Mouse (Mus musculus): ENCODE measurements at regions not wholly inside any gene's neighbourhood (a gene's known extent, or its start where the extent isn't known, plus 50 kb on each side); places are given as distances from the start of the nearest gene placed in this dataset.
"Not testable (repeated sequence)": the region's sequence is repeated elsewhere in the genome, so short reads cannot be mapped to it uniquely, and the experiment has no call there.

- Histone ChIP-seq H3K36me3 (ENCODE audit: control insufficient read depth, insufficient read depth, low read length) (no peaks in the 10 kb centered on the region), H3K9ac (ENCODE audit: low read depth, low read length) (no peak overlapping the region), H3K27ac (ENCODE audit: low read depth, low read length) (no peak overlapping the region), H3K4me3 (ENCODE audit: low read depth, low read length) (no peak overlapping the region), H3K4me2 (replicated peaks; ENCODE audit: low read depth, low read length) (no peak overlapping the region), H3K27me3 (ENCODE audit: control insufficient read depth, insufficient read depth, low read length) (no peaks in the 10 kb centered on the region), H3K4me1 (replicated peaks; ENCODE audit: control insufficient read depth, insufficient read depth, low read length) (no peaks in the 10 kb centered on the region), H3K9me3 (ENCODE audit: control insufficient read depth, low read length) (no peaks in the 10 kb centered on the region)
- ATAC-seq (ENCODE audit: low FRiP score) (no peak), DNase-seq (ENCODE audit: low spot score) (no peak)
- 87% methylated on average over 4 of the region's 4 CpGs for WGBS
Measured at GRCm38 (mm10) chr3:31508471-31508870, 198.3 kb upstream of the Slc7a14 start.

- Histone ChIP-seq H3K4me2 (replicated peaks; ENCODE audit: low read depth, low read length) (no peak overlapping the region), H3K4me3 (ENCODE audit: low read depth, low read length) (no peak overlapping the region), H3K9ac (ENCODE audit: low read depth, low read length) (no peak overlapping the region), H3K36me3 (ENCODE audit: control insufficient read depth, insufficient read depth, low read length) (no peaks in the 10 kb centered on the region), H3K27me3 (ENCODE audit: control insufficient read depth, insufficient read depth, low read length) (no peaks in the 10 kb centered on the region), H3K27ac (ENCODE audit: low read depth, low read length) (no peak overlapping the region), H3K4me1 (replicated peaks; ENCODE audit: control insufficient read depth, insufficient read depth, low read length) (no peaks in the 10 kb centered on the region), H3K9me3 (ENCODE audit: control insufficient read depth, low read length) (no peaks in the 10 kb centered on the region)
- 82% methylated on average over 10 of the region's 10 CpGs for WGBS
- DNase-seq (ENCODE audit: low spot score): no peak
- ATAC-seq (ENCODE audit: low FRiP score): no peak
Measured at GRCm38 (mm10) chr3:31499201-31499968, 189.2 kb upstream of the Slc7a14 start.

GRCm38 (mm10) chr3:31495287-31495686 lies 185.1 kb upstream of the Slc7a14 start:
- WGBS: 88% methylated on average over 1 of the region's 1 CpGs
- H3K27ac ChIP-seq (ENCODE audit: low read depth, low read length): no peak overlapping the region
- no peak overlapping the region for H3K4me2 ChIP-seq (replicated peaks; ENCODE audit: low read depth, low read length)
- ATAC-seq (ENCODE audit: low FRiP score): no peak
- no peak overlapping the region for H3K4me3 ChIP-seq (ENCODE audit: low read depth, low read length)
- no peaks in the 10 kb centered on the region for H3K36me3 ChIP-seq (ENCODE audit: control insufficient read depth, insufficient read depth, low read length)
- no peak for DNase-seq (ENCODE audit: low spot score)
- H3K9ac ChIP-seq (ENCODE audit: low read depth, low read length): no peak overlapping the region
- no peaks in the 10 kb centered on the region for H3K9me3 ChIP-seq (ENCODE audit: control insufficient read depth, low read length)
- H3K27me3 ChIP-seq (ENCODE audit: control insufficient read depth, insufficient read depth, low read length): no peaks in the 10 kb centered on the region
- H3K4me1 ChIP-seq (replicated peaks; ENCODE audit: control insufficient read depth, insufficient read depth, low read length): no peaks in the 10 kb centered on the region

- Histone ChIP-seq H3K9ac (ENCODE audit: low read depth, low read length) (no peak overlapping the region), H3K27me3 (ENCODE audit: control insufficient read depth, insufficient read depth, low read length) (no peaks in the 10 kb centered on the region), H3K4me2 (replicated peaks; ENCODE audit: low read depth, low read length) (no peak overlapping the region), H3K36me3 (ENCODE audit: control insufficient read depth, insufficient read depth, low read length) (no peaks in the 10 kb centered on the region), H3K9me3 (ENCODE audit: control insufficient read depth, low read length) (no peaks in the 10 kb centered on the region), H3K27ac (ENCODE audit: low read depth, low read length) (no peak overlapping the region), H3K4me3 (ENCODE audit: low read depth, low read length) (no peak overlapping the region), H3K4me1 (replicated peaks; ENCODE audit: control insufficient read depth, insufficient read depth, low read length) (no peaks in the 10 kb centered on the region)
- ATAC-seq (ENCODE audit: low FRiP score) (no peak), DNase-seq (ENCODE audit: low spot score) (no peak)
- 94% methylated on average over 1 of the region's 1 CpGs for WGBS
Measured at GRCm38 (mm10) chr3:31494706-31495105, 184.5 kb upstream of the Slc7a14 start.

- not testable (repeated sequence) for H3K9ac ChIP-seq (ENCODE audit: low read depth, low read length); H3K4me2 ChIP-seq (replicated peaks; ENCODE audit: low read depth, low read length); DNase-seq (ENCODE audit: low spot score); H3K27ac ChIP-seq (ENCODE audit: low read depth, low read length); H3K9me3 ChIP-seq (ENCODE audit: control insufficient read depth, low read length); H3K27me3 ChIP-seq (ENCODE audit: control insufficient read depth, insufficient read depth, low read length); H3K4me3 ChIP-seq (ENCODE audit: low read depth, low read length); H3K4me1 ChIP-seq (replicated peaks; ENCODE audit: control insufficient read depth, insufficient read depth, low read length); ATAC-seq (ENCODE audit: low FRiP score); H3K36me3 ChIP-seq (ENCODE audit: control insufficient read depth, insufficient read depth, low read length)
- WGBS: 93% methylated on average over 1 of the region's 1 CpGs
Measured at GRCm38 (mm10) chr3:31491736-31492135, 181.6 kb upstream of the Slc7a14 start.

GRCm38 (mm10) chr3:31487596-31487995 lies 177.4 kb upstream of the Slc7a14 start:
- Histone ChIP-seq H3K4me3 (ENCODE audit: low read depth, low read length) (no peak overlapping the region), H3K4me1 (replicated peaks; ENCODE audit: control insufficient read depth, insufficient read depth, low read length) (no peaks in the 10 kb centered on the region), H3K9me3 (ENCODE audit: control insufficient read depth, low read length) (no peaks in the 10 kb centered on the region), H3K4me2 (replicated peaks; ENCODE audit: low read depth, low read length) (no peak overlapping the region), H3K27ac (ENCODE audit: low read depth, low read length) (no peak overlapping the region), H3K36me3 (ENCODE audit: control insufficient read depth, insufficient read depth, low read length) (no peaks in the 10 kb centered on the region), H3K27me3 (ENCODE audit: control insufficient read depth, insufficient read depth, low read length) (no peaks in the 10 kb centered on the region), H3K9ac (ENCODE audit: low read depth, low read length) (no peak overlapping the region)
- WGBS: 80% methylated on average over 6 of the region's 6 CpGs
- no peak for ATAC-seq (ENCODE audit: low FRiP score)
- DNase-seq (ENCODE audit: low spot score): no peak

GRCm38 (mm10) chr3:31481964-31482363 lies 171.8 kb upstream of the Slc7a14 start:
- Histone ChIP-seq H3K4me1 (replicated peaks; ENCODE audit: control insufficient read depth, insufficient read depth, low read length) (no peaks in the 10 kb centered on the region), H3K27ac (ENCODE audit: low read depth, low read length) (no peak overlapping the region), H3K27me3 (ENCODE audit: control insufficient read depth, insufficient read depth, low read length) (no peaks in the 10 kb centered on the region), H3K4me3 (ENCODE audit: low read depth, low read length) (no peak overlapping the region), H3K36me3 (ENCODE audit: control insufficient read depth, insufficient read depth, low read length) (no peaks in the 10 kb centered on the region), H3K9me3 (ENCODE audit: control insufficient read depth, low read length) (no peaks in the 10 kb centered on the region), H3K4me2 (replicated peaks; ENCODE audit: low read depth, low read length) (no peak overlapping the region), H3K9ac (ENCODE audit: low read depth, low read length) (no peak overlapping the region)
- no peak for ATAC-seq (ENCODE audit: low FRiP score)
- 68% methylated on average over 3 of the region's 3 CpGs for WGBS
- no peak for DNase-seq (ENCODE audit: low spot score)

- H3K9me3 ChIP-seq (ENCODE audit: control insufficient read depth, low read length): no peaks in the 10 kb centered on the region
- no peaks in the 10 kb centered on the region for H3K36me3 ChIP-seq (ENCODE audit: control insufficient read depth, insufficient read depth, low read length)
- H3K4me3 ChIP-seq (ENCODE audit: low read depth, low read length): no peak overlapping the region
- no peak for DNase-seq (ENCODE audit: low spot score)
- H3K27ac ChIP-seq (ENCODE audit: low read depth, low read length): no peak overlapping the region
- ATAC-seq (ENCODE audit: low FRiP score): no peak
- no peak overlapping the region for H3K4me2 ChIP-seq (replicated peaks; ENCODE audit: low read depth, low read length)
- no peaks in the 10 kb centered on the region for H3K4me1 ChIP-seq (replicated peaks; ENCODE audit: control insufficient read depth, insufficient read depth, low read length)
- no peak overlapping the region for H3K9ac ChIP-seq (ENCODE audit: low read depth, low read length)
- WGBS: 31% methylated on average over 1 of the region's 1 CpGs
- H3K27me3 ChIP-seq (ENCODE audit: control insufficient read depth, insufficient read depth, low read length): no peaks in the 10 kb centered on the region
Measured at GRCm38 (mm10) chr3:31467882-31468281, 157.7 kb upstream of the Slc7a14 start.

- WGBS: 82% methylated on average over 4 of the region's 4 CpGs
- H3K4me3 ChIP-seq (ENCODE audit: low read depth, low read length): no peak overlapping the region
- no peak for DNase-seq (ENCODE audit: low spot score)
- no peaks in the 10 kb centered on the region for H3K4me1 ChIP-seq (replicated peaks; ENCODE audit: control insufficient read depth, insufficient read depth, low read length)
- no peak for ATAC-seq (ENCODE audit: low FRiP score)
- no peak overlapping the region for H3K27ac ChIP-seq (ENCODE audit: low read depth, low read length)
- H3K36me3 ChIP-seq (ENCODE audit: control insufficient read depth, insufficient read depth, low read length): no peaks in the 10 kb centered on the region
- H3K9ac ChIP-seq (ENCODE audit: low read depth, low read length): no peak overlapping the region
- H3K9me3 ChIP-seq (ENCODE audit: control insufficient read depth, low read length): no peaks in the 10 kb centered on the region
- no peak overlapping the region for H3K4me2 ChIP-seq (replicated peaks; ENCODE audit: low read depth, low read length)
- no peaks in the 10 kb centered on the region for H3K27me3 ChIP-seq (ENCODE audit: control insufficient read depth, insufficient read depth, low read length)
Measured at GRCm38 (mm10) chr3:31464260-31464659, 154.1 kb upstream of the Slc7a14 start.

All from hindbrain, embryonic 11.5 days (tissue).